Mouse (Mus musculus): ENCODE results near the gene Serpinf1. TPM values are rescaled to one million over a fixed set of nuclear protein-coding genes. Genes with fewer than 3 reads are reported as not detected.
A peak's percentile ranks its signal among the peaks of the same experiment; 100 is the strongest.
"Not testable (repeated sequence)": the region's sequence is repeated elsewhere in the genome, so short reads cannot be mapped to it uniquely, and the experiment has no call there.

The Serpinf1 gene
- polyA plus RNA-seq, 1 experiment from 2014 or later, result 296 TPM

DNA sequence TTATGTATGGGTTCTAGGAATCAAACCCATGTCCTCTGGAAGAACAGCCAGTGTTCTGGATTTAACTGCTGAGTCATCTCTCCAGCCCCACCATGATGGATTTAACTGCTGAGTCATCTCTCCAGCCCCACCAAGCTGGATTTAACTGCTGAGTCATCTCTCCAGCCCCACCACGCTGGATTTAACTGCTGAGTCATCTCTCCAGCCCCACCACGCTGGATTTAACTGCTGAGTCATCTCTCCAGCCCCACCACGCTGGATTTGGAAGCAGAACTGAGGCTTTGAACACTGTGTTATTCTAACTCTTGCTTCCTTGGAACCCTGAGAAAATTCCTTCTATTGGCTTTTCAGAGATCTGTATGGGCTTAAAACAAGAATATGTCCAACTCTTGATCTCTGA, 39.0 kb downstream of the Serpinf1 start:
- not testable (repeated sequence) for ATAC-seq (ENCODE audit: insufficient number of reproducible peaks, low FRiP score, low TSS enrichment, low read depth); H3K36me3 ChIP-seq; H3K27me3 ChIP-seq; H3K9ac ChIP-seq; H3K4me2 ChIP-seq; H3K9me3 ChIP-seq; H3K4me1 ChIP-seq; H3K27ac ChIP-seq; H3K4me3 ChIP-seq
- WGBS, result 57% methylated on average over 3 of the region's 3 CpGs

DNA sequence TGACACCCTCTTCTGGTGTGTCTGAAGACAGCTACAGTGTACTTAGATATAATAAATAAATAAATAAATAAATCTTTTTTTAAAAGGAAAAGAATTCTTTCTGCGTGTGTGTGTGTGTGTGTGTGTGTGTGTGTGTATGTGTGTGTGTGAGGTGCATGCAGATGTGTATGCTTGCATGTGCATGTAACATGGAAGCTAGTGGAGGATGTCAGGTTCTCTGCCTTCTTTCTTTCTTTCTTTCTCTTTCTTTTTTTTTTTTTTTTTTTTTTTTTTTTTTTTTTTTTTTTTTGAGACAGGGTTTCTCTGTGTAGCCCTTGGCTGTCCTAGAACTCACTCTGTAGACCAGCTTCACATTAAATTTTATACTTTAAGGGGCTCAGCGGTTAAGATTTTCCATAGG, 43.7 kb downstream of the Serpinf1 start:
- not testable (repeated sequence) for H3K27me3 ChIP-seq; H3K9me3 ChIP-seq; H3K4me1 ChIP-seq; H3K4me2 ChIP-seq; H3K9ac ChIP-seq; ATAC-seq (ENCODE audit: insufficient number of reproducible peaks, low FRiP score, low TSS enrichment, low read depth); H3K36me3 ChIP-seq; H3K4me3 ChIP-seq; H3K27ac ChIP-seq
- WGBS, result 93% methylated on average over 2 of the region's 2 CpGs

DNA sequence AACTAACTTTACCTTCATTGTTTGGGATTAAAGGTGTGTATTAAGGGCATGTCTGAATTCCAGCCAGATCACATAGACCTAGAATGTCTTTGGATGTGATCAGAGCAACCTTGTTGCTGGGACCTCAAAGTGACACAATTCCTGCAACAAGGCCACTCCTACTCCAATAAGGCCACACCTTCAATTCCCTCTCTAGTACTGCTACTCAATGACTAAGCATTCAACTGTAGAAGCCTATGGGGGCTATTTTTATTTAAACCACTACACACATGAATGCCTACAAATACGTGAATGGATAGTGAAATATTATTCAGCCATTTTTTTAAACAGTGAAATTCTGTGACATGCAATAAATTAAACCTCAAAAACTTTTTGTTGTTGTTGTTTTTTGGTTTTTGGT, 45.4 kb downstream of the Serpinf1 start:
- no peak overlapping the region for H3K27ac ChIP-seq

More for the DNA sequence above, 45.4 kb downstream of the Serpinf1 start:
- Histone ChIP-seq H3K4me1 (no peaks in the 10 kb centered on the region), H3K36me3 (no peaks in the 10 kb centered on the region), H3K27me3 (no peaks in the 10 kb centered on the region), H3K9ac (no peak overlapping the region), H3K9me3 (no peaks in the 10 kb centered on the region), H3K4me3 (no peak overlapping the region), H3K4me2 (no peak overlapping the region)
- no peak for ATAC-seq (ENCODE audit: insufficient number of reproducible peaks, low FRiP score, low TSS enrichment, low read depth)
- WGBS, result 86% methylated on average over 1 of the region's 1 CpGs

MicroRNAs encoded within 50 kb of the gene (microRNA counts, 519-probe panel; counts per million panel counts)
- microRNA mmu-miR-22, result 3,894 counts per million, percentile 90 among the panel's probes with 10 or more counts

Small RNA genes lying within 50 kb of the gene (microRNA-seq; reads per million reads assigned to microRNA genes)
- gene Mir22, result 4,472 reads per million, percentile 88 among the genes with 10 or more reads in this experiment

Other genes starting within 250 kb of the Serpinf1 start
- 22.5 and 23.3 TPM in 2 replicates for gene Ovca2, start 243.9 kb downstream of the Serpinf1 start, polyA plus RNA-seq (2015; fragmentation: Nextera tagmentation; extraction: Ambion mirVana)
- 21.1 and 23.3 TPM in 2 replicates for gene Dph1, start 231.5 kb downstream of the Serpinf1 start, polyA plus RNA-seq (2015; fragmentation: Nextera tagmentation; extraction: Ambion mirVana)
- 4.9 and 5.8 TPM in 2 replicates for gene Rtn4rl1, start 228.9 kb downstream of the Serpinf1 start, polyA plus RNA-seq (2015; fragmentation: Nextera tagmentation; extraction: Ambion mirVana)
- 101 and 102 TPM in 2 replicates for gene Rpa1, start 74.4 kb downstream of the Serpinf1 start, polyA plus RNA-seq (2015; fragmentation: Nextera tagmentation; extraction: Ambion mirVana)
- gene Smyd4, start 74.3 kb downstream of the Serpinf1 start, polyA plus RNA-seq (2015; fragmentation: Nextera tagmentation; extraction: Ambion mirVana), result 12.8 and 13.1 TPM in 2 replicates
- 0.12 and 1.6 TPM in 2 replicates for gene Serpinf2, start 16.9 kb upstream of the Serpinf1 start, polyA plus RNA-seq (2015; fragmentation: Nextera tagmentation; extraction: Ambion mirVana)
- 5.8 and 6.5 TPM in 2 replicates for gene Wdr81, start 32.0 kb upstream of the Serpinf1 start, polyA plus RNA-seq (2015; fragmentation: Nextera tagmentation; extraction: Ambion mirVana)
- 28.2 and 30.8 TPM in 2 replicates for gene Tlcd2, start 39.0 kb upstream of the Serpinf1 start, polyA plus RNA-seq (2015; fragmentation: Nextera tagmentation; extraction: Ambion mirVana)
- 44.4 and 49.5 TPM in 2 replicates for gene Prpf8, start 64.1 kb upstream of the Serpinf1 start, polyA plus RNA-seq (2015; fragmentation: Nextera tagmentation; extraction: Ambion mirVana)
- gene Rilp, start 87.4 kb upstream of the Serpinf1 start, polyA plus RNA-seq (2015; fragmentation: Nextera tagmentation; extraction: Ambion mirVana), result 0.45 and 0.73 TPM in 2 replicates
- 7.1 and 8.2 TPM in 2 replicates for gene Scarf1, start 90.8 kb upstream of the Serpinf1 start, polyA plus RNA-seq (2015; fragmentation: Nextera tagmentation; extraction: Ambion mirVana)
- 2.6 and 3.6 TPM in 2 replicates for gene Slc43a2, start 109.0 kb upstream of the Serpinf1 start, polyA plus RNA-seq (2015; fragmentation: Nextera tagmentation; extraction: Ambion mirVana)
- 61.4 and 65.4 TPM in 2 replicates for gene Pitpna, start 165.4 kb upstream of the Serpinf1 start, polyA plus RNA-seq (2015; fragmentation: Nextera tagmentation; extraction: Ambion mirVana)
- 22.3 and 28.3 TPM in 2 replicates for gene Inpp5k, start 208.3 kb upstream of the Serpinf1 start, polyA plus RNA-seq (2015; fragmentation: Nextera tagmentation; extraction: Ambion mirVana)
- 63.8 and 66.7 TPM in 2 replicates for gene Myo1c, start 227.8 kb upstream of the Serpinf1 start, polyA plus RNA-seq (2015; fragmentation: Nextera tagmentation; extraction: Ambion mirVana)

Measured in limb, embryonic 15.5 days (tissue).